Mouse (Mus musculus) midbrain, embryonic 14.5 days (tissue): Measurements from ENCODE around the gene Uck2. TPM values are rescaled to one million over a fixed set of nuclear protein-coding genes. Genes with fewer than 3 reads are reported as not detected.

Experiments
- ATAC-seq: fragments of 200-750 bp; cut with Nextera tagmentation; 2 replicates; pipeline ENCODE4 v1.8.0; 2017; ENCODE audit warnings: moderate number of reproducible peaks, moderate library complexity; ENCODE audit not compliant: low FRiP score, low TSS enrichment
- DNase-seq: peaks from one replicate; pipeline ENCODE4 v3.0.0-alpha.2; 2015
- H3K27ac ChIP-seq: fragments of 300-500 bp; sonication (generic); replicated peaks from 2 replicates; pipeline ENCODE4 v1.5.1; 2014; ENCODE audit warnings: mild to moderate bottlenecking, low read depth, low read length, moderate library complexity
- H3K27me3 ChIP-seq: fragments of 300-500 bp; sonication (generic); 2 replicates; pipeline ENCODE4 v1.6.1; 2014; ENCODE audit warnings: low read length, control low read depth, mixed read lengths; ENCODE audit not compliant: control insufficient read depth, insufficient read depth
- H3K36me3 ChIP-seq: fragments of 300-500 bp; sonication (generic); 2 replicates; pipeline ENCODE4 v1.6.1; 2014; ENCODE audit warnings: low read length, control low read depth; ENCODE audit not compliant: control insufficient read depth, insufficient read depth
- H3K4me1 ChIP-seq: fragments of 300-500 bp; sonication (generic); 2 replicates; pipeline ENCODE4 v1.6.1; 2014; ENCODE audit warnings: mild to moderate bottlenecking, antibody characterized with exemption, low read length, control low read depth; ENCODE audit not compliant: control insufficient read depth, insufficient read depth
- H3K4me2 ChIP-seq: fragments of 300-500 bp; sonication (generic); 2 replicates; pipeline ENCODE4 v1.6.1; 2014; ENCODE audit warnings: mild to moderate bottlenecking, low read length, moderate library complexity
- H3K4me3 ChIP-seq: fragments of 300-500 bp; sonication (generic); replicated peaks from 2 replicates; pipeline ENCODE4 v1.5.1; 2014; ENCODE audit warnings: low read depth, low read length
- H3K9ac ChIP-seq: fragments of 300-500 bp; sonication (generic); replicated peaks from 2 replicates; pipeline ENCODE4 v1.6.1; 2014; ENCODE audit warnings: mild to moderate bottlenecking, low read length, moderate library complexity
- H3K9me3 ChIP-seq: fragments of 300-500 bp; sonication (generic); 2 replicates; pipeline ENCODE4 v1.6.1; 2016; ENCODE audit warnings: low read length, control low read depth, mixed read lengths; ENCODE audit not compliant: control insufficient read depth
- WGBS: fragments of 180-500 bp; shearing (Covaris S2); extraction: QIAGEN DNeasy Blood & Tissue Kit; methylation state at CpG from one replicate; pipeline ENCODE4 v1.1.7; 2014; 5-methylcytosine and 5-hydroxymethylcytosine counted together
- polyA plus RNA-seq: library from polyadenylated mRNA; unstranded; fragments of >200 nt; fragmentation: Nextera tagmentation; extraction: Ambion mirVana; gene quantifications from 2 replicates; pipeline ENCODE4 v1.2.1, GENCODE M21; 2014

Gene Uck2
- polyA plus RNA-seq, 1 experiment from 2014 or later = 54.1 TPM

GRCm38 (mm10) chr1:167279160-167279715 lies 5.9 kb downstream of the Uck2 start:
- no peaks in the 10 kb centered on the region for H3K9me3 ChIP-seq
- WGBS = 72% methylated on average over 13 of the region's 13 CpGs
- H3K27ac ChIP-seq = no peak overlapping the region; the same call in 1 of the 2 replicates
- no peak overlapping the region for H3K4me3 ChIP-seq
- no peaks in the 10 kb centered on the region for H3K36me3 ChIP-seq
- no peak overlapping the region for H3K4me2 ChIP-seq
- H3K27me3 ChIP-seq = no peaks in the 10 kb centered on the region
- DNase-seq (no peak), ATAC-seq (no peak)
- H3K9ac ChIP-seq = no peak overlapping the region
- H3K4me1 ChIP-seq = peaks cover 15% of the 10 kb centered on the region

GRCm38 (mm10) chr1:167278395-167278794 lies 6.7 kb downstream of the Uck2 start:
- Histone ChIP-seq H3K4me2 (no peak overlapping the region), H3K4me3 (no peak overlapping the region), H3K4me1 (peaks cover 21% of the 10 kb centered on the region), H3K27ac (no peak overlapping the region), H3K27me3 (no peaks in the 10 kb centered on the region), H3K36me3 (no peaks in the 10 kb centered on the region), H3K9me3 (no peaks in the 10 kb centered on the region), H3K9ac (no peak overlapping the region)
- DNase-seq = no peak
- no peak for ATAC-seq
- whole genome bisulfite sequencing = 80% methylated on average over 6 of the region's 6 CpGs

GRCm38 (mm10) chr1:167274646-167275390 lies 10.3 kb downstream of the Uck2 start:
- Histone ChIP-seq H3K36me3 (no peaks in the 10 kb centered on the region), H3K27ac (no peak overlapping the region), H3K27me3 (no peaks in the 10 kb centered on the region), H3K9me3 (no peaks in the 10 kb centered on the region), H3K4me2 (no peak overlapping the region), H3K4me1 (peaks cover 27% of the 10 kb centered on the region), H3K9ac (no peak overlapping the region), H3K4me3 (no peak overlapping the region)
- DNase-seq = no peak
- whole genome bisulfite sequencing = 78% methylated on average over 12 of the region's 12 CpGs
- ATAC-seq = no peak

GRCm38 (mm10) chr1:167273380-167274163 lies 11.5 kb downstream of the Uck2 start:
- ATAC-seq (no peak), DNase-seq (no peak)
- H3K27me3 ChIP-seq = no peaks in the 10 kb centered on the region
- H3K36me3 ChIP-seq = no peaks in the 10 kb centered on the region
- H3K9ac ChIP-seq = no peak overlapping the region
- peaks cover 31% of the 10 kb centered on the region for H3K4me1 ChIP-seq
- H3K4me2 ChIP-seq = no peak overlapping the region
- 67% methylated on average over 14 of the region's 14 CpGs for WGBS
- no peak overlapping the region for H3K27ac ChIP-seq
- H3K9me3 ChIP-seq = no peaks in the 10 kb centered on the region
- H3K4me3 ChIP-seq = no peak overlapping the region

GRCm38 (mm10) chr1:167271841-167272240 lies 13.3 kb downstream of the Uck2 start:
- H3K27ac ChIP-seq = no peak overlapping the region
- no peak overlapping the region for H3K9ac ChIP-seq
- H3K4me3 ChIP-seq = no peak overlapping the region
- no peaks in the 10 kb centered on the region for H3K36me3 ChIP-seq
- no peaks in the 10 kb centered on the region for H3K9me3 ChIP-seq
- WGBS = 70% methylated on average over 8 of the region's 8 CpGs
- H3K4me2 ChIP-seq = no peak overlapping the region
- peaks cover 31% of the 10 kb centered on the region for H3K4me1 ChIP-seq
- DNase-seq = no peak
- H3K27me3 ChIP-seq = no peaks in the 10 kb centered on the region
- ATAC-seq = no peak

GRCm38 (mm10) chr1:167271304-167271703 lies 13.8 kb downstream of the Uck2 start:
- no peak overlapping the region for H3K9ac ChIP-seq
- ATAC-seq = no peak
- H3K4me3 ChIP-seq = no peak overlapping the region

GRCm38 (mm10) chr1:167270342-167271111 lies 14.6 kb downstream of the Uck2 start:
- Histone ChIP-seq H3K9me3 (no peaks in the 10 kb centered on the region), H3K27me3 (no peaks in the 10 kb centered on the region), H3K4me1 (peaks cover 31% of the 10 kb centered on the region), H3K4me2 (peak overlapping the region; percentile 59), H3K4me3 (peak overlapping the region; percentile 25), H3K36me3 (no peaks in the 10 kb centered on the region), H3K27ac (peak overlapping the region; percentile 21), H3K9ac (peak overlapping the region; percentile 42; the same call in 1 of the 2 replicates)
- WGBS = 4% methylated on average over 19 of the region's 19 CpGs
- ATAC-seq = peak; percentile 55; the same call in 1 of the 2 replicates
- DNase-seq = peak; percentile 69

More at GRCm38 (mm10) chr1:167271304-167271703, 13.8 kb downstream of the Uck2 start:
- DNase-seq = no peak
- no peaks in the 10 kb centered on the region for H3K9me3 ChIP-seq
- no peaks in the 10 kb centered on the region for H3K36me3 ChIP-seq
- 47% methylated on average over 4 of the region's 4 CpGs for WGBS
- H3K4me1 ChIP-seq = peaks cover 31% of the 10 kb centered on the region
- H3K4me2 ChIP-seq = peak overlapping the region; percentile 59
- H3K27ac ChIP-seq = peak overlapping the region; percentile 21; the same call in 1 of the 2 replicates
- no peaks in the 10 kb centered on the region for H3K27me3 ChIP-seq

- Histone ChIP-seq H3K9me3 (no peaks in the 10 kb centered on the region), H3K27ac (peak overlapping the region; percentile 21; the same call in 1 of the 2 replicates), H3K36me3 (no peaks in the 10 kb centered on the region), H3K9ac (peak overlapping the region; percentile 42; the same call in 1 of the 2 replicates), H3K27me3 (no peaks in the 10 kb centered on the region), H3K4me2 (peak overlapping the region; percentile 59), H3K4me3 (peak overlapping the region; percentile 25; the same call in 1 of the 2 replicates), H3K4me1 (peaks cover 31% of the 10 kb centered on the region)
- DNase-seq = peak; percentile 67
- WGBS = 13% methylated on average over 6 of the region's 6 CpGs
- peak; percentile 9; the same call in 1 of the 2 replicates for ATAC-seq
These were observed 15.3 kb downstream of the Uck2 start for GRCm38 (mm10) chr1:167269856-167270270.
